Mouse (Mus musculus): ENCODE results near the gene Acan.

The Acan gene

DNA sequence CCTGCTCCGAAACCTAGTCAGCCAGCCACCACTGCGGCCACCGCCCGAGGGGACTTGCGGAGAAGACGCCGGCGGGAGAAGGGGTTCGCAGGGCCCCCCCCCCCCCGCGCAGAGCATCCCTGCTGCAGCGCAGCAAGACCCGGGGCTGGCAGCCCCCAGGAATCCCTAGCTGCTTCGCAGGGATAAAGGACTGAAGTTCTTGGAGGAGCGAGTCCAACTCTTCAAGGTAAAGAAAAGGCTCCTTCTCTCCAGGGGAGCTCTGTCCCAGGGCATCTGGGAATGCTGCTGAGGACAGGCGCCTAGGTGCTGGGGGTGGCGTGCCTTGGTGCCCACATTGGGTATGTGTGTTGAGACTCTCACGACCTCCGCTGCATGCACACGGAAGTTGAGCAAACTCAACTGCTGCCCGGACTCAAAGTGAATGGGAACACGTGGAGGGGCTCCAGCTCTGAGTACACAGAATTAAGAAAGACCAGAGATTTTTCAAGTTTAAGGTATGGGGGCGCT is at the start of gene Acan:
Acan (plus strand) TSS at position 101 of the 507 bp plus-strand sequence.
- DNase-seq, result no peak

DNA sequence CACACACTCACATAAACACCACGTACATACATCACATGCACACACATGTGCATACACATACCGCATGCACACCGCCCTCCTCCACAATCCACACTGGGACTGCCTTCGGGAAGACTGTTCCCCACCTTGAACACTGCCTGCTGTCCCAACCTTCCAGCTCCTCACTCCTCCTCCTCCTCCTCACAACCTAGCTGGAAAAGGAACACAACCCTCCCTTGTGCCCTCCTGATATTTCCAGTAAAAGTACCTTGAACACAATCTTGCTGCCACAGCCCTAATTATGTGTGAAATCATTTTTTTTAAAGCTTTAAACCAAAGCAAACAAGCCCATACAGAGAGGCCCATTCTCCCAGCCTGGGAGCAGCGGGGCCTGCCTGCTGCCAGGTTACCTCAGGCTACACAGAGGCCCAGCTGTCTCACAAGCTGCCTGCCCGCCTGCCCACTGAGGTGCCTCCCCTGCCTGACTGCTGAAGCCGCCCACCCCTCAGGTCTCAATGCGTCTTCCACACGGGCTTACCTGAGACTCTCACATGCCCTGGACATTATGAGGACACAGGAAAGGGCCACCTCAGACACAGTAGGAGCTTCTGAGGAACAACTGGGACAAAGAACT is 31.9 kb upstream of the Acan start:
- no peak for DNase-seq

DNA sequence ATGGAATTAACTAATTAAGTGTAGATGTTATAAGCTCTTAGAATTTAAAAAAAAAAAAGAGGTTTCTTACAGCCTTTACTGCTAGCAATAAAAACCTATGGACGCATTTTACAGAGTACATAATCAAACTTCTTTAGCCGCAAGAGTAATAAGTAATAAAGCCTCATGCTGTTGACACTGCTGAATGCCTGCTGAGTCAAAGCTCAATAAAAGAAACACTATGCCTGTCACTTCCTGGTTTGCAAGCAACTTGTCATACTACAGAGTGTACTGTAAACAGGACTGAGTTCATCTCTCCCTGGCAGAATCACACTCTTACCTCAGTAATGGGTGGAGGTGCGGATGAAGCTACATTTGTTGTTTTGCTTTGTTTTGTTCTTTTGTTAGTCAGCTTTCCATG is 24.1 kb upstream of the Acan start:
- no peak for DNase-seq

DNA sequence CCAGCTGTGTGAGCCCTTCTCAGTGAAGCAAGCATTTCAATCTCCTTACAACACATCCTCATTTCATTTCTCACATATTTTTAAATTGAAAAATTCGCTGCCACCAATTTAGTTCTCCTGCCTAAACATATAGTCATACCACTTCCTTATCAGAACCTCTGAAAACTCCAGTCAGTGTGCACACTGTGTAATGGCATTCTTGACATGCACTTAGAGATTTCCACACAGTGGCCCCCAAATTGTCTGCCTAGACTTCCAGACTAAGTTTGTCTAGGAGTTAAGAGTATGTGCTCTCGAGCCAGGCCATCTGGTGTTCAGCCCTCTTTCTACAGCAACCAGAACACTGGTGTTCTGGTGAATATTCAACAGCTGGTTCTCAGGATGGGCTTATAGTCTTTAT is 19.5 kb upstream of the Acan start:
- no peak for DNase-seq

DNA sequence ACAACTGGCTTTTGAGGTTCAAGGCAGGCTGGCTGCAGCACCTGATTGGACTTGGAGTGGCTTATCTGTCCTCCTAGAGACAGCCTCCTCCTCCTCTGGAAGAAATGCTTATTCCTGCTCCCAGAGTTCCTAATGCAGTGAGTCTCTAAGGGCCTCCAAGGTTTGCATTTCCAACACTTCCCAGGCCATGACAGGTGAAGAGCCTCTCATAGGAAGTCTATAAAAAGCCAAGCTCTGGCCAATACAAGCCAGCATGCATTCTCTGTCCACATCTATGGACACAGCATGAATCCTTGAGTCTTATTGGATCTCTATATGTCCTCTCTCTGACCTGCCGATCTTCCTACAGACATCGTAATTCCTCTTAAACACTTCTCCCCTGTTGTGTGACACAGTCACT is 18.8 kb upstream of the Acan start:
- DNase-seq, result no peak

DNA sequence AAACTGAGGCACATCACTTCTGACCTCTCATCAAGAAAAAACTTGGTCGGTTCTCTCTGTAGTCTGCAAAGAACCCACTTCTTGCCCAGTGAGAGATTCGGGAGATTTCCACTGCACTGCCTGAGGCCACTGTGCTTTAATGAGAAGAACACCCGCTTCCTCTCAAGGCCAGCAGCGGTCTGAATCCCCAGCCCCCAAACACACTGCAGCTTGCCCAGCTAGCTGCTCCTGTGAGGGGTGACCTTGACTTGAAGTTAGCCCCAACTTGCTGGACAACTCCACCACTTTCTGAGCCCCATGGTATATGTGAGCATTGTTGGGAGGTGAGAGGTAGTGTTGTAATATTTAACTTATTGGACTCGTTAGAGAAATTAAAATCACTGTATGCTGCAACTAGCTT is 1.2 kb upstream of the Acan start:
- no peak for DNase-seq

DNA sequence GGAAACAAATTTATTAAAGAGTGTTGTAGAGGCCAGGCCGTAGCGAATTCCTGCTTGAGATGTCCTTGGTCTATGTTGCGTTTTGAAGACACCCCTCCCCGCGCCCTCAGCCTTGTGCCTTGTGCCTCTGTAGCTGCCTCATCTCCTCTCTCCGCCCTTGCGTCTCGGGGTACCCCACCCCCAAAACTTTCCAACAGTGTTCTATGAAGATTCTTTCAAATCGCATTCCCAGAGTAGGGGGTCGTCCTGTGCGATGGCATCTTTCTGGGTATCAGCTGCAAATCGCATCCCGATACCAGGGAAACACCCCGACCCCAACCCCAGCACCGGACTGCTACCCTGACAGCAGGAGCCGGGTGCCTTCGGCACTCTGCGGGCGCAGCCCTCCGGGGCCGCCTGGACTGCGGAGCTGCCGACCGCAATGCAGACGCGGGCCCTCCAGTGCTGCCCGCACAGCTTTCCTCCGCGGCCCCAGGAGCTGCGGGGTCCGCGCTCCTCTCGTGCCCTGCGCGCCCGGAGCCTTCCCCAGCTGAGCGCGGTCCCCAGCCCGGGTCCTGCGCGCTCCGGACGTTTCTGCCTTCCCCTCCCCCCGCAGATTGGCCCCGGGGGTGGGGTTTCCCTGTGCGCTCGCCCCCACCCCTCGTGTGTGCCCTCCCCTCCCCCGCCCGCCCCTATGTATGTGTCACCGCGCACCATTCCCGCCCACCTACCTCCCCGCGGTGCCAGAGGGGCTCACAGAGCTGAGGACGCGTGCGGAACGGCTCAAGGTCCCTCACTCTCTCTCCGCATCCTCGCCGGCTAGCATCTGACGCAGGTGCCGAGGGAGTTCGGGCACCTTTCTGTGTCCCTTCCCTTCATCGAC is 531 bp upstream of the Acan start:
- no peak for DNase-seq

DNA sequence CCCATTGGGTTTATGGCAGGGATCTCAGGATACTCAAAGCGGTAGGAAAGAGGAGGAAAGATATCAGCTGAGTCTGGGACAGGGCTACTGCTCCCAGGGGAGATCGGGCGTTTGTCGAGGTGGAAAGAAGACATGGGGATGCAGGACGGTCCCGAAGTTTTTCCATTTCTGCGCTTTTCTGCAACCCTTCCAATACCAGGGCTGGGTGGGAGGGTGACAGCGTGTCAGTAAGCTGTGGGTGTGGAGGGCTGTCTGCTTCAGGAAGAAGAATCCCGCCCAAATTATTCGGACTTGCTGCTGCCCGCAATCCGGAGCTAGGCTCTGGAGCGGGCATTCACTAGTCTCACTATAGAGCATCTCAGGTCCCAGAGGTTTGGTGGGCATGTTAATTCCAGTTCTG is 828 bp downstream of the Acan start:
- no peak for DNase-seq

DNA sequence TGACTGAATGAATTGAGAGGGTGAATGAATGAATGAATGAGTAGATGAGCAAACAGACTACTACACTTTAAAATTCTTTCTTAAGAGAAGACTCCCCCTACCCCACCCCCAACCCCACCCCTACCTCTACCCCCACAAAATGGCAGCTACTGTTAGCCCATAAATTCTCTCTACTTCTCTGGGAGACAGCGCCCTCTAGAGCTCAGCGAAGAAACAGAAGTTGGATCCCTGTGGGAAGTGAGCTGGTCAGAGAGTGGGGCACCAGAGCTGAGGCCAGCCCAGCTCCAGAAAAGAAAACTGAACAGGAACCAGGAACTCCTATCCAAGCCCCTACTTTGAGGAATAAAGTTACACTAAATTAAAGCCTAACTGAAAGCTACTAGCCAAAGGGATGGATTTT is 5.3 kb downstream of the Acan start:
- DNase-seq, result no peak

DNA sequence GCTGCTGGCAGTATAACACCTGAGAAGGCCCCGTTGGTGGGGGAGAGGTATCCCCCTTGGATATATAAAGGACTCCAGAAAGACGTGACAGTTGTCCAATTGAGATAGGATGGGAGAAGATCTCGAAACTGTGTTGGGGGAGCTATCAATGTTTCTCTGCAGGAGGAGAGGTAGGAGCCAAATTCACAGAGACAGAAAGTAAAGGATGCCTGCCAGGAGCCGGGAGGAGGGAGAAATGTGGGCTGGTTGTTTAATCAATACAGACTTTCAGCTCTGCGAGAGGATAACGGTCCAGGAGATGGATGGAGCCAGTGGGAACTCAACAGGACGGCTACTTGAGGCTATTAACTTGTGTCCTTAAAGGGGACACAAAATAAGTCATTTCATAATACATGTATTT is 14.2 kb downstream of the Acan start:
- no peak for DNase-seq

DNA sequence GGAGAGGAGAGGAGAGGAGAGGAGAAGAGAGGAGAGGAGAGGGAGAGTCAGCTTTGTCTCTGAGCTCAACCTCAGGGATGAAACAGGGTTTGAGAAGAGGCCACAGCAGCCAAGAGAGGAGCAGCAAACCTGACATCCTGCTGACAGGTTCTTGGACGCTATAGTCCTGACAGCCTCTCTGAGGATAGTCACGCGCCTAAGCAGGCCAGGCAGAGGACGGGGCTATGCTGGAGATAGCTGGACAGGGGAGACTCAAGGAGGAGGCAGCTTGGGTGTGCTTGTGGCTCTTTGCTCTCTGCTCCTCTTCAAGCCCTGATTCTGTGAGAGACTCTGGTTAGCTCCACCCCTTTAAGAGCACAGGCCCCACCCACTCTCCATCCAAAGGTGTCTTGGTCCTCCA is 14.9 kb downstream of the Acan start:
- no peak for DNase-seq

DNA sequence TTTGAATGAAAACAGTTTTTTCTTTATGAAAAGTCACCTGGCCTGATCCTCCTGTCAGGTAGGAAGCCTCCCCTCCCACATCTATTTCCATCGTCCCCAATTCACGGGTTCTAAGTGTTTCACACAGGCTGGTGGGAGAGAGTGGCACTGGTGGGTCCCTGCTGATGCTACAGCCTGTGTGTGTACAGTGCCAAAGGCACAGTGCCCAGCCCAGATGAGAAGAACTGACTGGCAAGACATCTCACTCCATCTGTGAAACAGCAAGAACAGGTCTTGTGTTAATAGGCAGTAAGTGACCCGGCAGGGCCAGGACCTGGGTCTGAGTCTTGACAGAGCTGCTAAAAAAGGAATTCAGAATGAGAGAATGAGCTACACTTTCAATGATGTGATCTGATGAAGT is 25.9 kb downstream of the Acan start:
- DNase-seq, result no peak

DNA sequence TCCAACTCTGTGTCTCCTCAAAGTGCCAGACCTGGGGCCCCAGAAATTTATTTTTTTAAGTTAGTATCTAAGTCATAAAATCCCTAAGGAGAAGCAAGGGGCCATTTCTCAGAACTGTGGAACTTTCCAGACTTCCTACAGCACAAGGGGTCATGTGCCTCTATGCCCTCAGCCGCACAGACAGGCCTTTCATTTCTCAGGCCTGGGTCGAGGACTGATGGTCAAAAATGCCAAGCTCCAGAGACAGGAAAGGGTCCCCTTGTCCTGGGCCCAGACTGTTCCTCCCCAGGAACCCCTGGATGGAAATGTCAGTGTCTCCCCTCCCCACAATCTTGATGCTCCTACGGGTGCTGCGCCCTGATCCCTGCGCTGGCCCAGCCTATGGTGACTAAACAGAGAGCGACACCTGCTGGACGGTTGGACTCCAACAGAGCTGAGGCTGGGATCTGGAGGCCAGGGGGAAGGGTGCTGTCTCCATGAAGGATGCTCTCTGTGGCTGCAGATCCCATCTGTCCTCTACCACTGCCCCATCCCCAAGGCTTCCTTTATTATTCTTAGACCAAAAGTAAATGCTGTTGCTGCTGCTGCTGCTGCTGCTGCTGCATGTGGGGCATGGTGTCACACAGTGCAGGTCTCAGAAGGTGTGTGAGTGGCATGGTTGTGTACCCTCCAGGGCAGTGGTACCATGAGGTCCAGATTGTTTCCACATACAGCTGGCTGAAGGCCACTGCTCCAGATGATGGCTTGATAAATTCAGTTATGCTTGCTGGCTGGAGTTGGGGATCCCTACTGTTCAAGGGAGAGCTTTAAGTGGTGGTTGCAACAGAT is 27.5 kb downstream of the Acan start:
- DNase-seq, result peak; percentile 18

DNA sequence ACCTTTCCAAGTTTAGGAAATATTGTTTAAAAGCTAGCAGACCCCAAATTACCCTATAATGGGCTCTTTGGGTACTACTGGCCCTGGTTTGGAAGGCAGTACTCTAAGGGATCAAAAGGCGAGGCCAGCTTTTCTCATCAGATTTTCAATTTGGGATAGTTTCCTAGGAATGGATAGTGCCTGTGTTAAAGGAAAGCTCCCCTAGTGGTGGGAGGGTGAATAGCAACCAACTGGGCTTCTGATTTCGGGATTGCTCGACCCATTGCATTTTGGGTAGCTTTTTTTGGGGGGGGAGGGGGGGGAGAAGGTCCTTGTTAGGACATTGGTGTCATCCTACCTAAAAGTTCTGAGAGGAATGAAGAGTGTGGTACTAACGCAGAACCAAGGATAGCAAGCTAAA is 35.8 kb downstream of the Acan start:
- peak; percentile 12 for DNase-seq

DNA sequence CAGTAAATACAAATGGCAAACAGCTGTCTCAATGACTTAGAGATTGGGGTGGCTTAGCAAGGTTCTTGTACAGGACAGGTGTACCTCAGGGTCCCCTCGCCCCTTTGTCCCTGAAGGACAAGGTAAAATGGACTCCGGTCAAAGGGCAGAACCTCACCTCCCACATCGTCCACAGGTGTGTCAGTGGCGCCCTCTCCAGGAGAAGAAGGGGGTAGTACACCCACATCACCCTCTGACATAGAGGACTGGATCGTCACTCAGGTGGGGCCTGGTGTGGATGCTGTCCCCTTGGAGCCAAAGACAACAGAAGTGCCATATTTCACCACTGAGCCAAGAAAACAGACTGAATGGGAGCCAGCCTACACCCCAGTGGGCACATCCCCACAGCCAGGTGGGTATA is 43.2 kb downstream of the Acan start:
- DNase-seq, result no peak

DNA sequence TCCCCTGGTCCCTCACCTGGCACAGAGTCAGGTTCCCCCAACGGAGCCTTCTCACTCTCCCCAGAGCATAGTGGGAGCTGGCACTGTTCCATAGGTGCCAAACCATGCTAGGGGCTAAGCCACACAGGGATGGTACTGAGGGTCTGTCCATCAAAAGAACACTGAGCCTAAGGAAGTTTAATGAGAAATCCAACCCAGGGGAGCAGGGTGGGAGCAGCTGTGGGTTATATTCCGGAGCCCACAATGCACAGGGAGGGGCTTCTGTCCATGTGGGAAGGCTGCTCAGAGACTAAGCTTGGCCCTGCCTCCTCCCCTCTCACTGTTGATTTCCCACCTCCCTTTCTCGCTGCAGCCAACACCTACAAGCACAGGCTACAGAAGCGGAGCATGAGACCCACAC is 60.6 kb downstream of the Acan start:
- no peak for DNase-seq

DNA sequence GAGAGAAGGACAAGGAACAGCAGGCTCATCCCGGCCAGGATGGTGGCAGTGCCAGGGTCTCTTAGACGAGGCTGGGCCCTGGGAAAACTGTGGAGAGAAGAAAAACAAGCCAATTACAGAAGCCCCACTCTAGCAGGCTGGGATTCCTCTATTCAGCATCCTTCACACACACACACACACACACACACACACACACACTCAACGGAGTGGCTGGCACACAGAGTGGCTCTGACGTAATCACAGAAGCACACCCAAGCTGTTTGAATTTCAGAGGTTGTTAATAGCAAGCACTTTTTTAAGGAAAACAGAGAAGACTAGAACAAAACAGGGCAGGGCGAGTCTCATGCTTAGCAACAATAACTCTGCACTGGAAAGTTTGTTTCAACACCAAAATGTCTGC is 70.2 kb downstream of the Acan start:
- no peak for DNase-seq

DNA sequence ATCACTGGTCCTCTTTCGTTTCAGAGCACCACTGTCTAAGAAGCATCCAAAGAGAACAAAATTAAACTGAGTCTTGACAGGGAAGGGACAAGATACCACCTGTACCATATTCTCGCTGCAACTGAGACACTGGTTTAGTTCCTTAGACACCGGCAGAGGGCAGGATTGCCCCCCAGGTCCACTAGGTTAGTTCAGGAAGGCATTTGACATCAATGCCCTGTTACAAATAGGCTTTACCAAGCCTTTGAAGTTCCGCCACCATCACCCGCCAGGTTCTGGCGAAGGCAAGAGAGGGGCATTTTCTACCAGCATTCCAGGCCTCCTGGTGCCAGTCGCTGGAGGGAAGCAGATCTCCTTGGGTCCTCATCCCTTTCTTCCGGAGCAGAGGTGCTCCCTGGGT is 76.6 kb downstream of the Acan start:
- DNase-seq, result no peak

DNA sequence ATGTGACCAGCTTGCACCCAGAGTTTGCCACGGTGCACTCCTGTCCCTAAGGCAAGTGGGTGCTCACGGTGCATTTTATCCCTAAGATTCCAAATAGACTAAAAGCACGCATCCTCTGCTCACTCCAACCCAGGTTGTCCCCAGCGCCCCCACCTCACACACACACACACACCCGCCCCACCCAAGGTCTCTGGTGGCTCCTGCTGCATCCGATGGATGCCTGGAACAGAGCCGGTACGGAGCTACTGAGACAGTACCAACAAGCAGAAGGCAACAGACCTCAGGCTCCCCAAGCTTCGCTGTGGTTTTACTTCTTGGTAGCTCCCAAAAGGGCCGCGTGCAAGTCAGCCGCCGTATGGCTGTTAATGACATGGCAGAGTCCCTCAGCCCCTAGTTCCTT is 77.1 kb downstream of the Acan start:
- DNase-seq, result no peak

DNA sequence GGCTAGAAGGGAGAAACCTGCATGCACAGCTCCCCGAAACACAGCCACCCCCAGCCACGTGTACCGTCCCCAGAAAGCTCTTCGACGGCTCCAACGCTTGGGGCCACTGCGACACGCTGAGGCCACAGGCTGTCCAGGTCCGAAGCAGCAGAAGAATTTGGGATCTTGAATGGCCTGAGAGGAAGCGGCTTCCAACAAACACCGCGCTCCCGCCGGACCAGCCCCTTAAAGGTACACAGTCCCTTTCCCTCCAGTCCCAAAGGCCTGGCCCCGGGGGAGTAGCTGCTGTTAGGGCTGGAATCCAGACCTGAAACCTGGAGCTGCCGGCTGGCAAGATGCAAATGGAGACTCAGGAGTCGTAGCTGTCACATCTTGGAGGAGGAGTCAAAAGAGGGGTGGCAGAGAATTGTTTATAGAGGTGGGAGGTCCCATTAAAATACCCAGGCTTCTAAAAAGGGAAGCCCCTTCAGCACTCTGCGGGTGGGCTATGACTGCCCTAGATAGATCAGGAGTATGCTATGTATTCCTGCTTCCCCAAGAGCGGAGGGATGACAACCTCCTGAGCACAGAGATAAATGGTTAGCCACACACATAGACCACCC is 77.7 kb downstream of the Acan start, which contains the start of gene Hapln3:
Hapln3 (minus strand) TSS at position 176 of the 602 bp plus-strand sequence.
- no peak for DNase-seq

DNA sequence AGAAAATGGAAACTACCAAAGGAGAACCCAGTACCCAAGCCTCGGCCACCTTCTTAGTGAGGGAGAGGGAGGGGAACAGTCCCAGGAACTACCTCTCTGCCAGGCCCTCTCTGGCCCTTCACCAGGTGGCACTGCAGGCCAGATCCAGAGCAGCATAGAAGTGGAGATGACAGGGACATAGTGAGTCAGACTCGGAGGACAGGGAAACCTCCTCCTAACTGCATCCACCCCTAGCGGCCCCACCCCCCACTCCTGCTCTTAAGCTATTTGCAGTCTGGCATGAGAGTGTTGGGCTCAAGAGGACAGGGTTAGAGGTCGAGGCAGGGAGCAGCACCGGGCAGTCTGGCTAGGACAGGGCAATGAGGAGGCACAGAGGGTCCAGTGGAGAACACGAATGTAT is 80.1 kb downstream of the Acan start:
- DNase-seq, result no peak

DNA sequence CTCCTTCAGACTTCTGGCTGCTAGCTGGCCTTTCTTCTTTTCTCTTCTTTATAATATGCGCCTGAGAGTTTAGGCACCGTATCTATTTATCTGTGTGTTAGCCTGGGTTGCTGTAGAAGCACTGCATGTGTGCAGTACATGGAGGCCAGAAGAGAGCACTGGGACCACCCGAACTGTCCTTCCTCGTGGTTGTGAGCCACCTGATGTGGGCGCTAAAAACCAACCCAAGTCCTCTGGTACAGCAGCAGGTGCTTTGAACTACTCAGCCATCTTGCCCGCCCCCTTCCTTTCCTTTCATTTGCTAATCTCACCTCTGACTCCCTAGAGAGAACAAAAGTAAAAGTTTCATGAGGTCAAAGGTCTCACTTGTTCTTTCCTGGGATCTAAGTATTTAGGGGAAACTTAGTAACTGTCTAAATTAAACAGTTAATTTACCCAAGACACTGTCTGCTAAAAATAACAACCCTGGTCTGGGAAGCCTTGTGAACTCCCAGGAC is 86.1 kb downstream of the Acan start:
- DNase-seq, result no peak
